Mouse (Mus musculus): ENCODE results near the gene Edem1. TPM values are rescaled to one million over a fixed set of nuclear protein-coding genes. Genes with fewer than 3 reads are reported as not detected.

Gene Edem1
- total and polyA plus RNA-seq, 3 experiments, result 70.9 to 216 (median 157) TPM

DNA sequence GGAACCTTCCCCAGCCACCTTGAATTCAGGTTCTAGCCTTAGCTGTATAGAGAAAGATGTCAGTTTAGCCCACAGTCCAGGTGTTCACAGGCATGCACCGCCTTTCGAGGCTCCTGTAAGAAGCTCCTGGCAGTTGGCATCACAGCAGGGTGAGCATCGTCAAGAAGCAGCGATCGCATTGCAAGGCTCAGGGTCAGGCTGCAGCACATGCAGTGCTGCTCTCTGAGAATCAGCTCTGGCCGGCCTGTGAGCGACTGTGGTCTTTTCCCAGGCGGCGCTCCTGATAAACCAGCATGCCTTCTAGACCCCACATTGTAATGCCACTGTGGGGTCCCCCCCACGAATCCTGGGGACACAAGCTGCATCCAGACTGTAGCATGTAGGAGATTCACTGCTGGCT is 18.2 kb upstream of the Edem1 start:
- no peaks in the 10 kb centered on the region for H3K27me3 ChIP-seq (replicated peaks)
- no peak overlapping the region for H3K4me2 ChIP-seq (ENCODE audit: insufficient read depth, low read depth, poor library complexity, severe bottlenecking)
- no peak overlapping the region for H3K27ac ChIP-seq (ENCODE audit: insufficient read depth, low read depth)
- H3K9me3 ChIP-seq (replicated peaks; ENCODE audit: low read length), result no peaks in the 10 kb centered on the region
- H3K79me2 ChIP-seq (replicated peaks; ENCODE audit: control insufficient read depth, extremely low read depth, insufficient read depth, poor library complexity, severe bottlenecking), result peaks cover 69% of the 10 kb centered on the region
- H3K4me3 ChIP-seq (replicated peaks in 1 of 3; ENCODE audit: low read depth in 2 of 3, low read length in 2 of 3, poor library complexity in 1 of 3), result no peak overlapping the region
- dilution Hi-C loops (cut with MboI; ENCODE audit: extremely low pct_ligation_motif_present, extremely low pct_unique_long_range_greater_than_20kb, low sequenced_read_pairs) (no loop called here), in situ Hi-C loops (cut with MboI; ENCODE audit: low pct_ligation_motif_present, low pct_unique_long_range_greater_than_20kb, low sequenced_read_pairs) (no loop called here)
- TF ChIP-seq MEF2A (IDR thresholded peaks at IDR 0.05; ENCODE audit: borderline replicate concordance, low read depth, low read length) (no peak), MAX (IDR thresholded peaks at IDR 0.05; ENCODE audit: low read length) (no peak), TCF12 (IDR thresholded peaks at IDR 0.05; ENCODE audit: low read depth, low read length) (no peak), ELF1 (IDR thresholded peaks at IDR 0.05; ENCODE audit: low read depth, low read length) (no peak), ZC3H11A (IDR thresholded peaks at IDR 0.05; ENCODE audit: low read depth, low read length) (no peak), CTCF (conservative IDR thresholded peaks at IDR 0.05 in 1 of 2, IDR thresholded peaks at IDR 0.05 in 1 of 2; ENCODE audit: low read depth in 2 of 2, low read length in 2 of 2) (no peak), GABPA (IDR thresholded peaks at IDR 0.05; ENCODE audit: insufficient replicate concordance, low read depth, low read length) (no peak), EP300 (IDR thresholded peaks at IDR 0.05; ENCODE audit: low read length) (no peak), NRF1 (IDR thresholded peaks at IDR 0.05; ENCODE audit: low read depth, low read length) (no peak), CHD2 (IDR thresholded peaks at IDR 0.05; ENCODE audit: low read length) (no peak), SMC3 (IDR thresholded peaks at IDR 0.05; ENCODE audit: low read depth, low read length) (no peak), E2F4 (IDR thresholded peaks at IDR 0.05; ENCODE audit: insufficient replicate concordance, low read depth, low read length) (no peak), NELFE (IDR thresholded peaks at IDR 0.05; ENCODE audit: low read depth, low read length) (no peak)
- no peak for DNase-seq (ENCODE audit: extremely low read depth)
- peaks cover 8 to 50% of the 10 kb centered on the region in 2 experiments for H3K4me1 ChIP-seq (ENCODE audit: control insufficient read depth in 1 of 2, insufficient read depth in 2 of 2)
- H3K36me3 ChIP-seq (replicated peaks in 1 of 2; ENCODE audit: control insufficient read depth in 1 of 2, insufficient read depth in 1 of 2, low read length in 1 of 2), result peaks cover 3 to 35% of the 10 kb centered on the region in 2 experiments
- H3K9ac ChIP-seq (ENCODE audit: insufficient read depth, low read depth), result no peak overlapping the region

GRCm38 (mm10) chr6:108812134-108812533 is 16.3 kb upstream of the Edem1 start:
- H3K27ac ChIP-seq (ENCODE audit: insufficient read depth, low read depth), result no peak overlapping the region
- TF ChIP-seq MXI1 (IDR thresholded peaks at IDR 0.05; ENCODE audit: low read depth, low read length), result no peak
- no peak for TF ChIP-seq MAX (IDR thresholded peaks at IDR 0.05; ENCODE audit: low read length)
- TF ChIP-seq MYC (IDR thresholded peaks at IDR 0.05; ENCODE audit: low read depth, low read length), result no peak
- no peak for TF ChIP-seq RCOR1 (conservative IDR thresholded peaks at IDR 0.05; ENCODE audit: low read depth, low read length)
- TF ChIP-seq SMC3 (IDR thresholded peaks at IDR 0.05; ENCODE audit: low read depth, low read length), result no peak
- no peak for TF ChIP-seq JUND (conservative IDR thresholded peaks at IDR 0.05; ENCODE audit: low read depth, low read length)
- TF ChIP-seq CHD2 (IDR thresholded peaks at IDR 0.05; ENCODE audit: low read length), result no peak
- no peak for TF ChIP-seq NELFE (IDR thresholded peaks at IDR 0.05; ENCODE audit: low read depth, low read length)
- no peak for TF ChIP-seq POLR2AphosphoS2 (IDR thresholded peaks at IDR 0.05; ENCODE audit: low read depth, low read length)
- TF ChIP-seq UBTF (IDR thresholded peaks at IDR 0.05; ENCODE audit: low read depth, low read length), result no peak
- TF ChIP-seq GABPA (IDR thresholded peaks at IDR 0.05; ENCODE audit: insufficient replicate concordance, low read depth, low read length), result no peak
- no peak for TF ChIP-seq JUN (IDR thresholded peaks at IDR 0.05; ENCODE audit: insufficient read depth, low read depth, low read length)
- no peak for TF ChIP-seq TCF12 (IDR thresholded peaks at IDR 0.05; ENCODE audit: low read depth, low read length)
- no peak for TF ChIP-seq MAZ (IDR thresholded peaks at IDR 0.05; ENCODE audit: low read depth, low read length)
- no peak for TF ChIP-seq ELF1 (IDR thresholded peaks at IDR 0.05; ENCODE audit: low read depth, low read length)
- no peak for TF ChIP-seq NRF1 (IDR thresholded peaks at IDR 0.05; ENCODE audit: low read depth, low read length)
- no peaks in the 10 kb centered on the region for H3K9me3 ChIP-seq (replicated peaks; ENCODE audit: low read length)
- H3K36me3 ChIP-seq (replicated peaks in 1 of 2; ENCODE audit: control insufficient read depth in 1 of 2, insufficient read depth in 1 of 2, low read length in 1 of 2), result peaks cover 14 to 48% of the 10 kb centered on the region in 2 experiments
- in situ Hi-C loops (cut with MboI; ENCODE audit: low pct_ligation_motif_present, low pct_unique_long_range_greater_than_20kb, low sequenced_read_pairs), result no loop called here
- no peak overlapping the region for H3K4me2 ChIP-seq (ENCODE audit: insufficient read depth, low read depth, poor library complexity, severe bottlenecking)
- H3K9ac ChIP-seq (ENCODE audit: insufficient read depth, low read depth), result no peak overlapping the region
- dilution Hi-C loops (cut with MboI; ENCODE audit: extremely low pct_ligation_motif_present, extremely low pct_unique_long_range_greater_than_20kb, low sequenced_read_pairs), result no loop called here
- H3K79me2 ChIP-seq (replicated peaks; ENCODE audit: control insufficient read depth, extremely low read depth, insufficient read depth, poor library complexity, severe bottlenecking), result peaks cover 60% of the 10 kb centered on the region
- H3K4me1 ChIP-seq (ENCODE audit: control insufficient read depth in 1 of 2, insufficient read depth in 2 of 2), result peaks cover 2 to 31% of the 10 kb centered on the region in 2 experiments; a peak in 3 of 4 replicates
- no peak for DNase-seq (ENCODE audit: extremely low read depth)
- H3K27me3 ChIP-seq (replicated peaks), result no peaks in the 10 kb centered on the region
- H3K4me3 ChIP-seq (replicated peaks in 1 of 3; ENCODE audit: low read depth in 2 of 3, low read length in 2 of 3, poor library complexity in 1 of 3), result no peak overlapping the region
